Mouse (Mus musculus) embryonic facial prominence, embryonic 13.5 days (tissue): ENCODE results near the gene Slc23a4. TPM values are rescaled to one million over a fixed set of nuclear protein-coding genes. Genes with fewer than 3 reads are reported as not detected.
A peak's percentile ranks its signal among the peaks of the same experiment; 100 is the strongest.

Source experiments
- ATAC-seq: fragments of 200-750 bp; cut with Nextera tagmentation; 2 replicates; pipeline ENCODE4 v1.8.0; 2017; ENCODE audit warnings: low read depth; ENCODE audit not compliant: insufficient number of reproducible peaks, insufficient read depth, low FRiP score, low TSS enrichment
- H3K27ac ChIP-seq: fragments of 300-500 bp; sonication (generic); 2 replicates; pipeline ENCODE4 v1.5.1; 2015; ENCODE audit warnings: moderate library complexity, mild to moderate bottlenecking, inconsistent platforms
- H3K27me3 ChIP-seq: fragments of 300-500 bp; sonication (generic); 2 replicates; pipeline ENCODE4 v1.6.1; 2015; ENCODE audit warnings: mild to moderate bottlenecking, inconsistent platforms
- H3K36me3 ChIP-seq: fragments of 300-500 bp; sonication (generic); 2 replicates; pipeline ENCODE4 v1.6.1; 2015; ENCODE audit warnings: mild to moderate bottlenecking, inconsistent platforms
- H3K4me1 ChIP-seq: fragments of 300-500 bp; sonication (generic); 2 replicates; pipeline ENCODE4 v1.6.1; 2015; ENCODE audit warnings: inconsistent platforms
- H3K4me2 ChIP-seq: fragments of 300-500 bp; sonication (generic); 2 replicates; pipeline ENCODE4 v1.6.1; 2015; ENCODE audit warnings: moderate library complexity, mild to moderate bottlenecking, inconsistent platforms
- H3K4me3 ChIP-seq: fragments of 300-500 bp; sonication (generic); 2 replicates; pipeline ENCODE4 v1.5.1; 2015; ENCODE audit warnings: mild to moderate bottlenecking, inconsistent platforms
- H3K9ac ChIP-seq: fragments of 300-500 bp; sonication (generic); 2 replicates; pipeline ENCODE4 v1.6.1; 2015; ENCODE audit warnings: mild to moderate bottlenecking, inconsistent platforms
- H3K9me3 ChIP-seq: fragments of 300-500 bp; sonication (generic); 2 replicates; pipeline ENCODE4 v1.6.1; 2016; ENCODE audit warnings: inconsistent platforms
- WGBS: fragments of 180-500 bp; shearing (Covaris S2); methylation state at CpG from one replicate; pipeline ENCODE4 v1.1.7; 2015; ENCODE audit warnings: mixed read lengths; 5-methylcytosine and 5-hydroxymethylcytosine counted together
- polyA plus RNA-seq: library from polyadenylated mRNA; unstranded; fragments of >200 nt; fragmentation: Nextera tagmentation; extraction: Ambion mirVana; gene quantifications from 2 replicates; pipeline ENCODE4 v1.2.1, GENCODE M21; 2015

The Slc23a4 gene
- polyA plus RNA-seq, 1 experiment from 2014 or later = 0.38 TPM

GRCm38 (mm10) chr6:34996496-34996895 lies 8.3 kb upstream of the Slc23a4 start:
- Histone ChIP-seq H3K27me3 (no peaks in the 10 kb centered on the region), H3K9ac (no peak overlapping the region), H3K36me3 (no peaks in the 10 kb centered on the region), H3K4me1 (peaks cover 15% of the 10 kb centered on the region), H3K4me3 (no peak overlapping the region), H3K4me2 (no peak overlapping the region), H3K9me3 (no peaks in the 10 kb centered on the region), H3K27ac (no peak overlapping the region)
- ATAC-seq = no peak
- WGBS = 82% methylated on average over 4 of the region's 4 CpGs

GRCm38 (mm10) chr6:34995265-34995681 lies 7.1 kb upstream of the Slc23a4 start:
- ATAC-seq = peak; percentile 75
- peak overlapping the region; percentile 62 for H3K9ac ChIP-seq
- H3K27ac ChIP-seq = no peak overlapping the region
- no peaks in the 10 kb centered on the region for H3K36me3 ChIP-seq
- 5% methylated on average over 13 of the region's 13 CpGs for WGBS
- H3K4me1 ChIP-seq = peaks cover 15% of the 10 kb centered on the region
- peak overlapping the region; percentile 64 for H3K4me2 ChIP-seq
- H3K27me3 ChIP-seq = no peaks in the 10 kb centered on the region
- H3K4me3 ChIP-seq = peak overlapping the region; percentile 37
- H3K9me3 ChIP-seq = no peaks in the 10 kb centered on the region

- H3K9ac ChIP-seq = peak overlapping the region; percentile 62; the same call in 1 of the 2 replicates
- H3K4me1 ChIP-seq = peaks cover 15% of the 10 kb centered on the region
- H3K36me3 ChIP-seq = no peaks in the 10 kb centered on the region
- no peaks in the 10 kb centered on the region for H3K27me3 ChIP-seq
- no peak overlapping the region for H3K27ac ChIP-seq
- H3K9me3 ChIP-seq = no peaks in the 10 kb centered on the region
- 77% methylated on average over 5 of the region's 5 CpGs for WGBS
- ATAC-seq = no peak
- H3K4me2 ChIP-seq = peak overlapping the region; percentile 64
- peak overlapping the region; percentile 37 for H3K4me3 ChIP-seq
Observed at GRCm38 (mm10) chr6:34994692-34995091, 6.5 kb upstream of the Slc23a4 start.

- no peak overlapping the region for H3K27ac ChIP-seq
- no peak overlapping the region for H3K4me2 ChIP-seq
- H3K9ac ChIP-seq = no peak overlapping the region
- 0 out of 2 replicates have a peak, but pooled peaks have one; percentile 40 for ATAC-seq
- no peaks in the 10 kb centered on the region for H3K9me3 ChIP-seq
- H3K4me3 ChIP-seq = no peak overlapping the region
- peaks cover 20% of the 10 kb centered on the region for H3K4me1 ChIP-seq
- no peaks in the 10 kb centered on the region; the same call in 1 of the 2 replicates for H3K27me3 ChIP-seq
- no peaks in the 10 kb centered on the region for H3K36me3 ChIP-seq
- 25% methylated on average over 6 of the region's 6 CpGs for WGBS
Observed at GRCm38 (mm10) chr6:34989263-34989662, 1.1 kb upstream of the Slc23a4 start.

GRCm38 (mm10) chr6:34987085-34987645 lies 1.0 kb downstream of the Slc23a4 start:
- Histone ChIP-seq H3K9ac (no peak overlapping the region), H3K36me3 (no peaks in the 10 kb centered on the region), H3K27me3 (no peaks in the 10 kb centered on the region; the same call in 1 of the 2 replicates), H3K9me3 (no peaks in the 10 kb centered on the region), H3K27ac (no peak overlapping the region), H3K4me2 (no peak overlapping the region), H3K4me1 (peaks cover 20% of the 10 kb centered on the region), H3K4me3 (no peak overlapping the region)
- no peak for ATAC-seq
- WGBS = 87% methylated on average over 12 of the region's 12 CpGs

- WGBS = 52% methylated on average over 9 of the region's 9 CpGs
- H3K36me3 ChIP-seq = no peaks in the 10 kb centered on the region
Observed at GRCm38 (mm10) chr6:34980661-34981060, 7.5 kb downstream of the Slc23a4 start.

GRCm38 (mm10) chr6:34979291-34979690 lies 8.9 kb downstream of the Slc23a4 start:
- Histone ChIP-seq H3K27ac (no peak overlapping the region), H3K4me3 (no peak overlapping the region), H3K9ac (no peak overlapping the region), H3K4me2 (no peak overlapping the region), H3K36me3 (no peaks in the 10 kb centered on the region), H3K9me3 (no peaks in the 10 kb centered on the region), H3K4me1 (no peaks in the 10 kb centered on the region), H3K27me3 (no peaks in the 10 kb centered on the region)
- ATAC-seq = no peak
- 83% methylated on average over 3 of the region's 3 CpGs for WGBS

More at GRCm38 (mm10) chr6:34980661-34981060, 7.5 kb downstream of the Slc23a4 start:
- Histone ChIP-seq H3K27ac (no peak overlapping the region), H3K27me3 (no peaks in the 10 kb centered on the region), H3K4me2 (no peak overlapping the region), H3K4me3 (no peak overlapping the region), H3K4me1 (no peaks in the 10 kb centered on the region), H3K9ac (no peak overlapping the region), H3K9me3 (no peaks in the 10 kb centered on the region)
- no peak for ATAC-seq

- no peak for ATAC-seq
- 9% methylated on average over 3 of the region's 3 CpGs for WGBS
- H3K4me1 ChIP-seq = peaks cover 6% of the 10 kb centered on the region
- H3K27ac ChIP-seq = no peak overlapping the region
- no peaks in the 10 kb centered on the region for H3K36me3 ChIP-seq
- no peak overlapping the region for H3K4me2 ChIP-seq
- no peak overlapping the region for H3K9ac ChIP-seq
- H3K4me3 ChIP-seq = no peak overlapping the region
- H3K9me3 ChIP-seq = no peaks in the 10 kb centered on the region
- no peaks in the 10 kb centered on the region for H3K27me3 ChIP-seq
Observed at GRCm38 (mm10) chr6:34971181-34971580, 17.0 kb downstream of the Slc23a4 start.

GRCm38 (mm10) chr6:34965819-34966539 lies 22.2 kb downstream of the Slc23a4 start:
- Histone ChIP-seq H3K4me1 (peaks cover under 1% of the 10 kb centered on the region; the same call in 1 of the 2 replicates), H3K27me3 (no peaks in the 10 kb centered on the region), H3K27ac (no peak overlapping the region), H3K4me3 (no peak overlapping the region), H3K36me3 (no peaks in the 10 kb centered on the region), H3K9ac (no peak overlapping the region), H3K4me2 (no peak overlapping the region), H3K9me3 (no peaks in the 10 kb centered on the region)
- 87% methylated on average over 6 of the region's 6 CpGs for WGBS
- ATAC-seq = no peak

GRCm38 (mm10) chr6:34964550-34964949 lies 23.7 kb downstream of the Slc23a4 start:
- Histone ChIP-seq H3K27me3 (no peaks in the 10 kb centered on the region), H3K4me3 (no peak overlapping the region), H3K9me3 (no peaks in the 10 kb centered on the region), H3K27ac (no peak overlapping the region), H3K4me1 (no peaks in the 10 kb centered on the region), H3K4me2 (no peak overlapping the region), H3K36me3 (no peaks in the 10 kb centered on the region), H3K9ac (no peak overlapping the region)
- 77% methylated on average over 2 of the region's 2 CpGs for WGBS
- no peak for ATAC-seq

- no peaks in the 10 kb centered on the region for H3K9me3 ChIP-seq
- no peak overlapping the region for H3K9ac ChIP-seq
- no peak overlapping the region for H3K27ac ChIP-seq
- H3K27me3 ChIP-seq = no peaks in the 10 kb centered on the region
- H3K4me3 ChIP-seq = no peak overlapping the region
- WGBS = 94% methylated on average over 7 of the region's 7 CpGs
- no peaks in the 10 kb centered on the region for H3K36me3 ChIP-seq
- ATAC-seq = no peak
- H3K4me1 ChIP-seq = peaks cover 13% of the 10 kb centered on the region; the same call in 1 of the 2 replicates
- no peak overlapping the region for H3K4me2 ChIP-seq
Observed at GRCm38 (mm10) chr6:34959131-34959530, 29.1 kb downstream of the Slc23a4 start.

GRCm38 (mm10) chr6:34955862-34956241 lies 32.4 kb downstream of the Slc23a4 start:
- 35% methylated on average over 8 of the region's 8 CpGs for WGBS
- peaks cover 13% of the 10 kb centered on the region; the same call in 1 of the 2 replicates for H3K4me1 ChIP-seq
- ATAC-seq = no peak
- no peak overlapping the region for H3K27ac ChIP-seq
- H3K4me2 ChIP-seq = peak overlapping the region; percentile 41
- no peaks in the 10 kb centered on the region for H3K9me3 ChIP-seq
- no peak overlapping the region for H3K9ac ChIP-seq
- H3K27me3 ChIP-seq = no peaks in the 10 kb centered on the region
- H3K36me3 ChIP-seq = no peaks in the 10 kb centered on the region
- H3K4me3 ChIP-seq = no peak overlapping the region
